Mouse (Mus musculus): ENCODE measurements around the gene Ano2.

DNA sequence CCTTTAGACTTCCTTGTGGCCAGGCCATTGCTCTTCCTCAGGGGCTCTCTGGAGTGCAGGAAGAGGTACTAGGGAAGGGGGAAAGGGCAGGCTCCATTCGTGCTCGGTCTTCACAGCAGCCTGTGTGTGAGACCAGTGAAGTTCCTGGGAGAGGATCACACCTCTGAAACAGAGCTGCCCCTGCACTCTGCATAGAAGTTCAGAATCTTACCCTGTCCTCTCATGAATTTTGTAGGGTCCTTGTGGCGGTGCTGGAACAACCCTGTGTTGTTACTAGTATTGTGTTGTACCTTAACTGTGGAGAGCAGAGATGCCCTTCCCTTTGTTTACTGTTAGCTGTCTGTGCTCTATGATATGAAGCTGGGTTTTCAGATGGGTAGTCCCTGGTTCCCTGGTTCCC lies 58.4 kb downstream of the Ano2 start:
- TF ChIP-seq POLR2A (IDR thresholded peaks at IDR 0.05; ENCODE audit: control insufficient read depth, low read depth, low read length) (no peak), CTCF (IDR thresholded peaks at IDR 0.05; ENCODE audit: control insufficient read depth, insufficient read depth, insufficient replicate concordance, low read depth, low read length) (no peak)
